Mouse (Mus musculus): ENCODE results near the gene Twist2. TPM values are rescaled to one million over a fixed set of nuclear protein-coding genes. Genes with fewer than 3 reads are reported as not detected.

Gene Twist2
- polyA plus RNA-seq, 1 experiment: 1.6 TPM

DNA sequence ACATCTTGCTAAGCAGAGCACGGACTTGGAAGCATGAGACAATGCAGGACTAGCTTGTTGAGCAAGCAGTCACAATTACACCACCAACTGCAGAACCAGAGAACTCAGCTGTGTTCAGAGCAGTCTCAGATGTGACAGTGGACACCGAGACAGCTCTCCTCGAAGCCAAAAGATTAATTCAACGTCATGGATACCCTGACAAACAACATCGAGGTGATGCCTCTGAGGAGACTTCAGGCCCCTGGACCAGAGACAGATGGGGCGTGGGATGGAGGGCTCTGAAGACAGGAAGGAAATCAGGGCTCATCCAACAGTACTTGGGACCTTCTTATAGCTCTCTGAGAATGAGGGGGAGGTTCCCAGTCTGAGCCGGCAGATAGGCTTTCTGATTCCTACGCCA, 79.6 kb downstream of the Twist2 start:
- peak overlapping the region; percentile 61; the same call in 1 of the 2 replicates for H3K27ac ChIP-seq (ENCODE audit: insufficient read depth, low read length)
- TF ChIP-seq CTCF (IDR thresholded peaks at IDR 0.05; ENCODE audit: extremely low read depth, insufficient read depth, low read length) (no peak), POLR2A (IDR thresholded peaks at IDR 0.05; ENCODE audit: extremely low read depth, insufficient read depth, low read length) (0 out of 2 replicates have a peak, but pooled peaks have one; percentile 7)

GRCm38 (mm10) chr1:91883115-91883514, 81.9 kb downstream of the Twist2 start:
- Histone ChIP-seq H3K4me1 (ENCODE audit: control insufficient read depth, insufficient read depth, low read length) (peaks cover 10% of the 10 kb centered on the region), H3K27ac (ENCODE audit: insufficient read depth, low read length) (no peak overlapping the region), H3K4me3 (ENCODE audit: insufficient read depth, low read length) (no peak overlapping the region)
- TF ChIP-seq POLR2A (IDR thresholded peaks at IDR 0.05; ENCODE audit: extremely low read depth, insufficient read depth, low read length): no peak
- TF ChIP-seq CTCF (IDR thresholded peaks at IDR 0.05; ENCODE audit: extremely low read depth, insufficient read depth, low read length): no peak

More for the DNA sequence above, 79.6 kb downstream of the Twist2 start:
- Histone ChIP-seq H3K4me3 (ENCODE audit: insufficient read depth, low read length) (no peak overlapping the region), H3K4me1 (ENCODE audit: control insufficient read depth, insufficient read depth, low read length) (peaks cover 10% of the 10 kb centered on the region)

GRCm38 (mm10) chr1:91893598-91893997, 92.3 kb downstream of the Twist2 start:
- Histone ChIP-seq H3K27ac (ENCODE audit: insufficient read depth, low read length) (no peak overlapping the region), H3K4me3 (ENCODE audit: insufficient read depth, low read length) (no peak overlapping the region), H3K4me1 (ENCODE audit: control insufficient read depth, insufficient read depth, low read length) (no peaks in the 10 kb centered on the region)
- TF ChIP-seq POLR2A (IDR thresholded peaks at IDR 0.05; ENCODE audit: extremely low read depth, insufficient read depth, low read length) (no peak), CTCF (IDR thresholded peaks at IDR 0.05; ENCODE audit: extremely low read depth, insufficient read depth, low read length) (no peak)

DNA sequence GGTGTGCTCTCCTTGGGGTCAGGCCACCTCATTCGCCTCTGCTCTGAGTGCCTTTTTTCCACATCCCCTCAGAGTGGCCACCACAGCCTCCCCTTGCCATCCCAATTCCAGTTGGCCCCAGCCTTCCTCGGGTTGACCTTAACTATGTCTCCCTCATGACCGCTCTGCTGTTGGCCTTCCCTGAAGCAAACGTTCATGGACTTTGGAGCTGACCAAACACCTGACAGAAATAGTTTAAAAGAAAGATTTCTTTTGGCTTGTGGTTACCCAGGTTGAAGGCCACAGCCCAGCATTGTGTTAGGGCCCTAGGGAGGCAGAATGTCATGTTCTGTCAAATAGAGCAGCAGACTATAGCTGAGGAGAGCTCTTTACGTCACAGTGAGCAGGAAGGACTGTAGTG, 93.0 kb downstream of the Twist2 start:
- Histone ChIP-seq H3K4me3 (ENCODE audit: insufficient read depth, low read length) (no peak overlapping the region), H3K27ac (ENCODE audit: insufficient read depth, low read length) (no peak overlapping the region), H3K4me1 (ENCODE audit: control insufficient read depth, insufficient read depth, low read length) (no peaks in the 10 kb centered on the region)
- TF ChIP-seq POLR2A (IDR thresholded peaks at IDR 0.05; ENCODE audit: extremely low read depth, insufficient read depth, low read length): no peak
- no peak for TF ChIP-seq CTCF (IDR thresholded peaks at IDR 0.05; ENCODE audit: extremely low read depth, insufficient read depth, low read length)

- Histone ChIP-seq H3K4me3 (ENCODE audit: insufficient read depth, low read length) (no peak overlapping the region), H3K27ac (ENCODE audit: insufficient read depth, low read length) (no peak overlapping the region), H3K4me1 (ENCODE audit: control insufficient read depth, insufficient read depth, low read length) (no peaks in the 10 kb centered on the region)
- TF ChIP-seq POLR2A (IDR thresholded peaks at IDR 0.05; ENCODE audit: extremely low read depth, insufficient read depth, low read length) (no peak), CTCF (IDR thresholded peaks at IDR 0.05; ENCODE audit: extremely low read depth, insufficient read depth, low read length) (no peak)
These were observed 95.8 kb downstream of the Twist2 start for GRCm38 (mm10) chr1:91897078-91897477.

All from cortical plate, adult 2 months (tissue).